Mouse (Mus musculus) bone marrow macrophage, adult 2 months (primary cell): Measurements from ENCODE around the gene Spata6.

ENCODE experiments used
- CTCF ChIP-seq: IDR thresholded peaks from 2 replicates; pipeline ENCODE4 v1.5.1; 2012; ENCODE audit warnings: low read depth, mild to moderate bottlenecking, low read length, moderate library complexity
- POLR2A ChIP-seq: IDR thresholded peaks from 2 replicates; pipeline ENCODE4 v1.6.1; 2012; ENCODE audit warnings: mild to moderate bottlenecking, low read depth, low read length, borderline replicate concordance

GRCm38 (mm10) chr4:111686951-111687350 lies 32.8 kb upstream of the Spata6 start:
- TF ChIP-seq POLR2A (no peak), CTCF (peak; percentile 66)
